Mouse (Mus musculus) forebrain, postnatal 0 days (tissue): ENCODE measurements around the gene Myo3b. TPM values are rescaled to one million over a fixed set of nuclear protein-coding genes. Genes with fewer than 3 reads are reported as not detected.
A peak's percentile ranks its signal among the peaks of the same experiment; 100 is the strongest.

Source experiments
- ATAC-seq: fragments of 200-750 bp; cut with Nextera tagmentation; 2 replicates; pipeline ENCODE4 v1.8.0; 2017; ENCODE audit warnings: mild to moderate bottlenecking, moderate library complexity
- DNase-seq: peaks from one replicate; pipeline ENCODE4 v3.0.0-alpha.2; 2015
- H3K27ac ChIP-seq: fragments of 300-500 bp; sonication (generic); 2 replicates; pipeline ENCODE4 v1.5.1; 2014; ENCODE audit warnings: low read depth, mild to moderate bottlenecking, antibody characterized with exemption, low read length, moderate library complexity, mixed read lengths
- H3K27me3 ChIP-seq: fragments of 300-500 bp; sonication (generic); 2 replicates; pipeline ENCODE4 v1.6.1; 2014; ENCODE audit warnings: mild to moderate bottlenecking, low read length, mixed read lengths; ENCODE audit not compliant: insufficient read depth
- H3K36me3 ChIP-seq: fragments of 300-500 bp; sonication (generic); 2 replicates; pipeline ENCODE4 v1.6.1; 2014; ENCODE audit warnings: mild to moderate bottlenecking, moderate library complexity; ENCODE audit not compliant: insufficient read depth
- H3K4me1 ChIP-seq: fragments of 300-500 bp; sonication (generic); 2 replicates; pipeline ENCODE4 v1.6.1; 2014; ENCODE audit warnings: antibody characterized with exemption; ENCODE audit not compliant: insufficient read depth
- H3K4me2 ChIP-seq: fragments of 300-500 bp; sonication (generic); 2 replicates; pipeline ENCODE4 v1.6.1; 2014; ENCODE audit warnings: low read depth, mild to moderate bottlenecking, moderate library complexity
- H3K4me3 ChIP-seq: fragments of 300-500 bp; sonication (generic); 2 replicates; pipeline ENCODE4 v1.5.1; 2014; ENCODE audit warnings: low read depth, low read length, mixed read lengths
- H3K9ac ChIP-seq: fragments of 300-500 bp; sonication (generic); 2 replicates; pipeline ENCODE4 v1.6.1; 2014; ENCODE audit warnings: mild to moderate bottlenecking
- H3K9me3 ChIP-seq: fragments of 300-500 bp; sonication (generic); 2 replicates; pipeline ENCODE4 v1.6.1; 2016; ENCODE audit warnings: low read length
- CTCF ChIP-seq: sonication (generic); IDR thresholded peaks from 2 replicates; pipeline ENCODE4 v1.5.1; 2016; ENCODE audit warnings: antibody characterized with exemption, control low read depth, low read depth
- WGBS: fragments of 180-500 bp; shearing (Covaris S2); extraction: QIAGEN DNeasy Blood & Tissue Kit; methylation state at CpG from one replicate; pipeline ENCODE4 v1.1.7; 2014; 5-methylcytosine and 5-hydroxymethylcytosine counted together
- polyA plus RNA-seq: library from polyadenylated mRNA; unstranded; fragments of >200 nt; fragmentation: Nextera tagmentation; extraction: Ambion mirVana; gene quantifications from 2 replicates; pipeline ENCODE4 v1.2.1, GENCODE M21; 2015
- total RNA-seq: library from RNA; depleted of rRNA; stranded (reverse); fragments of >200 nt; gene quantifications from 2 replicates; pipeline ENCODE4 v1.2.3, GENCODE M21; 2014

The Myo3b gene
- total and polyA plus RNA-seq, 2 experiments from 2014 or later = 0.36 to 2.0 TPM

DNA sequence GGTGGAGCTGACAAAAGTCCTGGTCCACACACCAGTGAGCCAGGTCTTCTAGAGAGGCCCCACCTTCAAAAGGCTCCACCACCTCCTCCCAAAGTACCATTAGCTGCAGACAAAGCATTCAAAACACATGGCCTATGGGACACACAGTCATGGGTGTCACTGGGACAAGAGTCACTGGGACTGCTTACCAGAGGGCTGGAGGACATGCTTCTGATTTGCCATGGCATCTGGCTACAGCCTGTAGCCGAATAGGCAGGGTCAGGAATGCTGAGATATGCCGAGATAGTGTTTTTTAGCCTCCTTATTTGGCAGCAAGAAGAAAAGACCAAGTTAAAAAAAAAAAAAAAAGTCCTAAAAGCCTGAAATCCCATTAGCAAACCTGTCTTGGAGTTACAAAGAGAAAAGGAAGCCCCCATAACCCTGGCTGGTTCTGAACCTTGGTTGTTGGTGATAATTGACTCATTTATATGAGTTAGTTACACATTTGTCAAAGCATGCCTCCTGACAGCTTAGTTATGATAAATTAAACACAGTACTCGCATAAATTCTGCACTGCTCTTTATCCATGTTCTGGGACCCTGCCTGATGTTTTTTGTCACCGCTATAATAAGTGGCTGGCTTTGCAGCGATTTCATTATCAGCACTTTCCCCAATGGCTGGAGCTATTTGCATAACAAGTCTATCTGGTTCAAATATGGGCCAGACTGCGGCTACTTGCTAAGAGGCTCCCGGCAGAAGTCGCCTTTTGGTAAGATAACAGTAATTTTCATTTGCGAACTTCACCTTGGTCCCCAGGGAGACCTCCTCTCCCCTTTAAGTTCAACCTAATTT, 156.7 kb downstream of the Myo3b start:
- Histone ChIP-seq H3K4me2 (no peak overlapping the region), H3K4me1 (0 out of 2 replicates have a peak, but pooled peaks cover 3% of the 10 kb centered on the region), H3K27me3 (no peaks in the 10 kb centered on the region), H3K9me3 (no peaks in the 10 kb centered on the region), H3K9ac (no peak overlapping the region), H3K4me3 (no peak overlapping the region), H3K36me3 (no peaks in the 10 kb centered on the region), H3K27ac (no peak overlapping the region)
- ATAC-seq = no peak; the same call in 1 of the 2 replicates
- no peak for TF ChIP-seq CTCF
- DNase-seq = no peak
- WGBS = 27% methylated on average over 9 of the region's 9 CpGs

DNA sequence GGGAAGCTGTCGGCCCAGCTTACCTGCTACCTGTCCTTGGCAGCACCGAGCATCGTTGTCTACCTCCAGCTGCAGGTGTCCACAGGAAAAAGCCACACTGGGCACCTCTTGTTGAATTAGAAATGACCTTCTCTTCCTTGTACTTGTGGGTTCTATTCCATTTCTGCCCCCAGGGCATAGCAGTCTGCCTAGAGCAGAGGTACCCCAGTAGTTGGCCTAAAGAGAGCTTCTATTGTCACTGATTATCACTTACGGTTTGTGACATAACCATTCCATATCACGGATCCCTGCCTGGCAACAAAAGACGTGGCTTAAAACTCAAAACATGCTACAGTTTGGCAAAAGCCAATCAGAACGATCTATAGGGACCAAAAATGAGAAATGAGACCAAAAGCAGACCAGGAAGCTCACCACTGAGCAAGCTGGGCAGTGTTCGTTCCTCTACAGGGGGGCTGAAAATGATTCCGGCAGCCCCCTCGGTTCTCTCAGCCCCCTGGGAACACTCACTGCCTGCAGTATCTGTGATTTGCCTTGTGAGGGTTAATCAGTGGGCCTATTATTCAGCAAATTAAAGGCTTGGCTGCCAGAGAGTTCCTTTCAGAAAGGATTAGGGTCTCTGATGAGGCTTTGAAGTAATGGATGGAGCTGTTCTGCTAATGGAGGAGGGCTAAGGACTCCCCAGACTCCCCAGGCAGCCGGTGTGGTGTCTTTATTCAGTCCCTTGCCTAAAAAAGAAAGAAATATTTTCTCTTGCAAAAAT, 163.1 kb downstream of the Myo3b start:
- Histone ChIP-seq H3K9me3 (no peaks in the 10 kb centered on the region), H3K4me3 (no peak overlapping the region), H3K4me2 (0 out of 2 replicates have a peak overlapping the region, but pooled peaks have one; percentile 5), H3K27ac (peak overlapping the region; percentile 75), H3K27me3 (no peaks in the 10 kb centered on the region), H3K4me1 (peaks cover 5% of the 10 kb centered on the region; the same call in 1 of the 2 replicates), H3K9ac (no peak overlapping the region), H3K36me3 (no peaks in the 10 kb centered on the region)
- ATAC-seq = peak; percentile 87
- peak; percentile 58 for DNase-seq
- TF ChIP-seq CTCF = no peak
- 14% methylated on average over 11 of the region's 11 CpGs for WGBS

DNA sequence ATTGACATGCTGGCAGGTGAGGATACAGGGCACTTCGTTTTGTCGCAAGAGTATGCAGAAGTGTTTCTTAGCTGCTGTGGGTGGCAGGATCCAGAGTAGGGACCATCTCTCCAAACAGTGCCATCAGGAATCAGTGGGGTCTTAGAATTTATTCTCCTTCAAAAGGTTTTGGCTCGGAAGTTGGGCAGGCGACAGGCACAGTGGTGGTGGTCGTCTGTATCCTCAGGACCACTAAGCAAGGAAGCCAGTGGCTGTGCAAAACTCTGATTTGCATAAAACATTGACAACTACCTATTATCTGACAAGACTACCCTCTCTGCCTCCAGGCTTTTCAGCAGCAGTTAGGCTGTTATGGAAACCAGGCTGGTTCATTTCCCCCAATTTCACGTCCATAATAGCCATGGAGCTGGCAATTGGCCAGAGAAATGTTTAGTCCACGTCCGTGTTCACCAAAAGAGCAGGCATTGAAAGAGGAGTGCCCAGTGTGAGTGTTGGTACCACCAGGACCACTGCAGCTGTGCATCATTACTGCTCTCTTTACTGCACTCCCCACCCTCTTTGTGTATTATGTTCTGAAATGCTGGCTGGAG, 163.7 kb downstream of the Myo3b start:
- ATAC-seq (peak; percentile 84), DNase-seq (peak; percentile 73)
- no peaks in the 10 kb centered on the region for H3K36me3 ChIP-seq
- no peak for TF ChIP-seq CTCF
- H3K27me3 ChIP-seq = no peaks in the 10 kb centered on the region
- H3K4me3 ChIP-seq = no peak overlapping the region
- H3K9ac ChIP-seq = no peak overlapping the region
- peak overlapping the region; percentile 75 for H3K27ac ChIP-seq
- H3K4me2 ChIP-seq = 0 out of 2 replicates have a peak overlapping the region, but pooled peaks have one; percentile 5
- H3K9me3 ChIP-seq = no peaks in the 10 kb centered on the region
- WGBS = 9% methylated on average over 8 of the region's 8 CpGs
- H3K4me1 ChIP-seq = peaks cover 5% of the 10 kb centered on the region; the same call in 1 of the 2 replicates

DNA sequence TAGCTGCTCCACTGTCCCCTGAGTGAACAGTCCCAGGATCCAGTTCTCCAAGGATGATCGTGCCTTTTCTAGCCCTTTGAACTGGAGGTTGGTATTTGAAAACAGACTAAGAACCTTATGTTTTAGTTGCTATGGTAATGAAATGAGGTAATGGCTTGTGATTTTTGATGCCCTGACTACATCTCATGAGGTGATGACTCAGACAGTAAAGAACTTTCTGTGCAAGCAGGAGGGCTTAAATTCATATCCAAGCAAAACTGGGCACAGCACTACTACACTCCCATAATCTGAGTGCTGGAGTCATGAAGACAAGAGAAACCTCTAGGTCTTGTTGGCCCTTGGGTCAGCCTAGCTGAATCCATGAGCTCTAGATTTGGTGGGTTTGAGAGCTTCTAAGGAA, 169.5 kb downstream of the Myo3b start:
- no peaks in the 10 kb centered on the region for H3K9me3 ChIP-seq
- H3K36me3 ChIP-seq = no peaks in the 10 kb centered on the region
- no peaks in the 10 kb centered on the region for H3K27me3 ChIP-seq
- no peak overlapping the region for H3K9ac ChIP-seq
- H3K27ac ChIP-seq = no peak overlapping the region
- 77% methylated on average over 1 of the region's 1 CpGs for WGBS
- 0 out of 2 replicates have a peak, but pooled peaks cover 10% of the 10 kb centered on the region for H3K4me1 ChIP-seq
- H3K4me2 ChIP-seq = no peak overlapping the region
- no peak for TF ChIP-seq CTCF
- DNase-seq (no peak), ATAC-seq (no peak)
- no peak overlapping the region for H3K4me3 ChIP-seq

DNA sequence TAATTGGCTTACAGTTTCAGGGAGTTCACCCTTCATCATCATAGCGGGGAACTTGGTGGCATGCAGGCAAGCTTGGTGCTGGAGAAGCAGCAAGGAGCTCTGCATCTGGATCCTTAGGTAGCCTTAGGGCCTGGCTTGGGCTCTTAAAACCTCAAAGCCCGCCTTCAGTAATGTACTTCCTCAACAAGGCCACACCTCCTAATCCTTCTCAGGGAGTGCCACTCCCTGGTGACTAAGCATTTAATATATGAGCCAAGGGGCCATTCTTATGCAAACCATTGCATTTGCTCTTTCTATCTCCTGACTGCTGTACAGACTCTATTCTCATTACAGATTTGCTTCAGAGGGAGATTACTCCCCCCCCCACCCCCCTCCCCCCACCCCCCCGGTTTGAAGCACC, 170.9 kb downstream of the Myo3b start:
- no peaks in the 10 kb centered on the region for H3K27me3 ChIP-seq
- H3K9me3 ChIP-seq = no peaks in the 10 kb centered on the region
- H3K4me3 ChIP-seq = no peak overlapping the region
- no peak for ATAC-seq
- DNase-seq = no peak
- no peak for TF ChIP-seq CTCF
- WGBS = 91% methylated on average over 3 of the region's 3 CpGs
- no peaks in the 10 kb centered on the region for H3K36me3 ChIP-seq
- no peak overlapping the region for H3K27ac ChIP-seq
- 0 out of 2 replicates have a peak, but pooled peaks cover 10% of the 10 kb centered on the region for H3K4me1 ChIP-seq
- no peak overlapping the region for H3K9ac ChIP-seq
- H3K4me2 ChIP-seq = no peak overlapping the region

DNA sequence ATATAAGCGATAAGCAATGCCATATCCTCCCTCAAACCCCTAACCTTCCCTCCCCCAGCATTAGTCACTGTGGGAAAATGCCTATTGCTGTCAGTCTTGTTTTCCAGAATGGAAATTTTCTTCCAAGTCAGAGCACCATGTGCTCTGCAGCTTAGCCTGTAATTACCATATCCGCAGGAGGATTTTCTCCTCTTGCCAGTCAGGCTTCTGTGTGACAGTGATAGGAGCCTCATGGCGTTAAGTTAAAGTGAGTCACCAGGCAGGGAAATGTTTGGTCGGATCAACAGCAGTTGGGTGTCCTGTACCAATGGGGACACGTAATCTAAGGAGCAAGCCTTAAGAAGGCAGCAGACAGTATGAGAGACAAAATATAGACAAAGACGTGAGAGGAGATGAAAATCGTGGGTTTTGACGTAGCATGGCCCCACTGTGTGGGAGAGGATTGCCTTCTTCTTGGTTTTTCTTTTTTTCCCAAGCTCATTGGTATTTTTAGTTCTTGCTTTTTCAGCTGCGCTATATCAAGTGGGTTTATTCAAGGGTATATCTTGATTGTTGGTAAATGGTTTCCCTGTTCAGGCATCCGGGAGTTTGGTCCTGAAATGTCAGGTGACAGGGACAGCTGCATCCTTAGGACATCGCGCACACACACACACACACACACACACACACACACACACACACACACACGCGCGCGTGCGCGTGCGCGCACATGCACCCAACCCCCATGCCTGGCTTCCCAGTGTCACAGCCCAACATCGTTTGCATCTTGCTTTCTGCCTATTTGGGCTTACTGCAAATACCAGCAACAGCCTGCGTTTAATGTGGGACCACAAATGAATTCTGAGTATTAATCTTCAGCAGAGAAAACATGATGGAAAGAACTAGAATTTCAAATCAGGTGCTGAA, 171.8 kb downstream of the Myo3b start:
- DNase-seq (peak; percentile 59), ATAC-seq (peak; percentile 77)
- Histone ChIP-seq H3K9me3 (no peaks in the 10 kb centered on the region), H3K4me2 (no peak overlapping the region), H3K4me3 (no peak overlapping the region), H3K4me1 (0 out of 2 replicates have a peak, but pooled peaks cover 16% of the 10 kb centered on the region), H3K36me3 (no peaks in the 10 kb centered on the region), H3K27me3 (no peaks in the 10 kb centered on the region), H3K27ac (peak overlapping the region; percentile 77), H3K9ac (no peak overlapping the region)
- TF ChIP-seq CTCF = no peak
- 67% methylated on average over 22 of the region's 22 CpGs for WGBS
